Mouse (Mus musculus) erythroblast, embryonic 14.5 days (primary cell): ENCODE measurements around the gene Tex28.

Experiments used
- GATA1 ChIP-seq: IDR thresholded peaks from 2 replicates; pipeline ENCODE4 v1.6.1; 2012; ENCODE audit warnings: low read length, inconsistent platforms, mixed read lengths
- TAL1 ChIP-seq: IDR thresholded peaks from 3 replicates; pipeline ENCODE4 v1.6.1; 2012; ENCODE audit warnings: low read length, inconsistent platforms, mixed read lengths

DNA sequence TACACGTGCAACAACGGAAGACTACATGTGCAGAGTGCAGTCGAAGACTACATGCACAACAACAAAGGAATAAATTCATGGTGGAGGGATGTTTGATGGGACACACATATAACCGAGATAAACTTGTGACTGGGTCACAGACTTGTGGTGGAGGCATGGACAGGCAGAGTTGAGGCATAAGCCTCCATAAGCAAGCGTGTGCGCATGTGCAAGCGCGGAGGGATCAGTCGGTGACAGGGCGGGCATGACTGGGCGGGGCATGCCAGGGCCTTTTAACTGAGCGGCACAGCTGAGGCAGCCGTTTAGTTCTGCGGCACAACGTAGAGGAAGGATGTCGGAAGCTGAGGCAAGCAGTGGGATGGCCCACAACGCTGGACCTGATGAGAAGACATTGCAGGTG is 9.3 kb upstream of the Tex28 start, which contains the start of gene Tktl1:
- TF ChIP-seq GATA1 (no peak), TAL1 (no peak)
